Mouse (Mus musculus) embryonic facial prominence, embryonic 14.5 days (tissue): ENCODE results near the gene Slc24a3. TPM values are rescaled to one million over a fixed set of nuclear protein-coding genes. Genes with fewer than 3 reads are reported as not detected.

Experiments used
- ATAC-seq: fragments of 200-750 bp; cut with Nextera tagmentation; 2 replicates; pipeline ENCODE4 v1.8.0; 2017; ENCODE audit warnings: low read depth, moderate number of reproducible peaks, moderate TSS enrichment
- DNase-seq: peaks from one replicate; pipeline ENCODE4 v3.0.0-alpha.2; 2015; ENCODE audit warnings: low spot score
- H3K27ac ChIP-seq: fragments of 300-500 bp; sonication (generic); replicated peaks from 2 replicates; pipeline ENCODE4 v1.5.1; 2014; ENCODE audit warnings: low read depth, mild to moderate bottlenecking, low read length, moderate library complexity
- H3K27me3 ChIP-seq: fragments of 300-500 bp; sonication (generic); replicated peaks from 2 replicates; pipeline ENCODE4 v1.6.1; 2014; ENCODE audit warnings: low read length; ENCODE audit not compliant: control insufficient read depth, insufficient read depth
- H3K36me3 ChIP-seq: fragments of 300-500 bp; sonication (generic); 2 replicates; pipeline ENCODE4 v1.6.1; 2014; ENCODE audit warnings: low read length, mixed read lengths; ENCODE audit not compliant: control insufficient read depth, insufficient read depth
- H3K4me1 ChIP-seq: fragments of 300-500 bp; sonication (generic); 2 replicates; pipeline ENCODE4 v1.6.1; 2014; ENCODE audit warnings: antibody characterized with exemption, low read length; ENCODE audit not compliant: control insufficient read depth, insufficient read depth
- H3K4me2 ChIP-seq: fragments of 300-500 bp; sonication (generic); 2 replicates; pipeline ENCODE4 v1.6.1; 2014; ENCODE audit warnings: low read depth, mild to moderate bottlenecking, low read length, moderate library complexity, mixed read lengths
- H3K4me3 ChIP-seq: fragments of 300-500 bp; sonication (generic); 2 replicates; pipeline ENCODE4 v1.5.1; 2014; ENCODE audit warnings: low read depth, mild to moderate bottlenecking, low read length
- H3K9ac ChIP-seq: fragments of 300-500 bp; sonication (generic); 2 replicates; pipeline ENCODE4 v1.6.1; 2014; ENCODE audit warnings: low read depth, mild to moderate bottlenecking, low read length, moderate library complexity, mixed read lengths
- H3K9me3 ChIP-seq: fragments of 300-500 bp; sonication (generic); 2 replicates; pipeline ENCODE4 v1.6.1; 2016; ENCODE audit warnings: low read length; ENCODE audit not compliant: control insufficient read depth
- WGBS: fragments of 180-500 bp; shearing (Covaris S2); extraction: QIAGEN DNeasy Blood & Tissue Kit; methylation state at CpG from one replicate; pipeline ENCODE4 v1.1.7; 2014; 5-methylcytosine and 5-hydroxymethylcytosine counted together
- polyA plus RNA-seq: library from polyadenylated mRNA; unstranded; fragments of >200 nt; fragmentation: Nextera tagmentation; extraction: Ambion mirVana; gene quantifications from 2 replicates; pipeline ENCODE4 v1.2.1, GENCODE M21; 2014

Gene Slc24a3
- polyA plus RNA-seq, 1 experiment from 2014 or later = 6.4 TPM

- Histone ChIP-seq H3K4me3 (no peak overlapping the region), H3K4me2 (no peak overlapping the region), H3K9me3 (no peaks in the 10 kb centered on the region), H3K36me3 (no peaks in the 10 kb centered on the region), H3K27ac (no peak overlapping the region), H3K9ac (no peak overlapping the region), H3K27me3 (no peaks in the 10 kb centered on the region), H3K4me1 (peaks cover 3% of the 10 kb centered on the region)
- no peak for ATAC-seq
- WGBS = 74% methylated on average over 3 of the region's 3 CpGs
- no peak for DNase-seq
These were observed 417.9 kb downstream of the Slc24a3 start for GRCm38 (mm10) chr2:145585437-145585836.

GRCm38 (mm10) chr2:145588009-145588737 lies 420.6 kb downstream of the Slc24a3 start:
- H3K27ac ChIP-seq = no peak overlapping the region
- no peak overlapping the region for H3K4me3 ChIP-seq
- peaks cover 3% of the 10 kb centered on the region for H3K4me1 ChIP-seq
- H3K4me2 ChIP-seq = no peak overlapping the region
- no peaks in the 10 kb centered on the region for H3K27me3 ChIP-seq
- WGBS = 51% methylated on average over 8 of the region's 8 CpGs
- no peak overlapping the region for H3K9ac ChIP-seq
- peak; percentile 77 for DNase-seq
- peak; percentile 87 for ATAC-seq
- H3K36me3 ChIP-seq = no peaks in the 10 kb centered on the region
- no peaks in the 10 kb centered on the region for H3K9me3 ChIP-seq

- H3K9me3 ChIP-seq = no peaks in the 10 kb centered on the region
- H3K4me2 ChIP-seq = no peak overlapping the region
- no peaks in the 10 kb centered on the region for H3K27me3 ChIP-seq
- no peak for ATAC-seq
- no peak for DNase-seq
- H3K4me3 ChIP-seq = no peak overlapping the region
- H3K36me3 ChIP-seq = no peaks in the 10 kb centered on the region
- H3K9ac ChIP-seq = no peak overlapping the region
- WGBS = 85% methylated on average over 8 of the region's 8 CpGs
- no peak overlapping the region for H3K27ac ChIP-seq
- no peaks in the 10 kb centered on the region for H3K4me1 ChIP-seq
These were observed 424.3 kb downstream of the Slc24a3 start for GRCm38 (mm10) chr2:145591881-145592280.

DNA sequence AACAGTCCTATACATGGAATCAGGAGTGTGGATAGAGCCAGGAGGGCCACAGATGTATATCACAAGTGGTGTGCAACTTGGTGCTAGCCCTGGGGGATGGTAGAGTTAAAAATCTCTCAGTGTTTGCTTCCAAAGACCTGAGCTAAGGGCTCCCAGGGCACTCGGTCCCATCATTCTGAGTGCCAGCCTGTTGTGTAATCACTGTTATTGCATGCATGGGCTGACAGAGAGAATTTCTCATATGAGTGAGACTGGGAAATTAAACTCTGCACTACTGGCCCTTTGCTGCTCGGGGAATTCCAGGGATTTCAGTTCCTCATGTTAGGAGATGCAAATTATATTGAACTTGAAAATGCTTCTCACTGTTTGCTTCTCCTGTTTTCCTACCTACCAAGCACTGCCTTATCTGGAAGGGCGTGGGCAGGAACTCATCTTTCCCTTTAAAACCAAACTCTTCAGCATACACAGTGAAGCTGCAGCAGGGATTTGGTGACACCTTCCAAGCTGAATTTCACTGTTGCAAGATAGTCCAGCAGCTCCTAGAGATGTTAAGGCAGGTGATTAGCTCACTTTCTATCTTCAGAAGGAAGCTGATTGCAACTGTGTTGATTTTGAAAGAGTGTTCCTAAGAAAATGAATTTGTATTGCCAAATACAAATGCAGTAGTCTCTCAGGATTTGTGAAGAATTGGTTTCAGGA lies 426.2 kb downstream of the Slc24a3 start:
- no peak for ATAC-seq
- H3K9me3 ChIP-seq = no peaks in the 10 kb centered on the region
- H3K36me3 ChIP-seq = no peaks in the 10 kb centered on the region
- no peak overlapping the region for H3K4me3 ChIP-seq
- no peak overlapping the region for H3K4me2 ChIP-seq
- no peaks in the 10 kb centered on the region for H3K27me3 ChIP-seq
- 77% methylated on average over 3 of the region's 3 CpGs for WGBS
- no peak overlapping the region for H3K27ac ChIP-seq
- DNase-seq = no peak
- H3K4me1 ChIP-seq = no peaks in the 10 kb centered on the region
- H3K9ac ChIP-seq = no peak overlapping the region

- H3K27ac ChIP-seq = no peak overlapping the region
- no peaks in the 10 kb centered on the region for H3K9me3 ChIP-seq
- no peaks in the 10 kb centered on the region for H3K27me3 ChIP-seq
- no peak for DNase-seq
- no peak overlapping the region for H3K4me2 ChIP-seq
- WGBS = 82% methylated on average over 5 of the region's 5 CpGs
- no peak overlapping the region for H3K4me3 ChIP-seq
- peaks cover 4% of the 10 kb centered on the region; the same call in 1 of the 2 replicates for H3K4me1 ChIP-seq
- H3K36me3 ChIP-seq = no peaks in the 10 kb centered on the region
- H3K9ac ChIP-seq = no peak overlapping the region
- ATAC-seq = no peak
These were observed 430.3 kb downstream of the Slc24a3 start for GRCm38 (mm10) chr2:145597866-145598265.

DNA sequence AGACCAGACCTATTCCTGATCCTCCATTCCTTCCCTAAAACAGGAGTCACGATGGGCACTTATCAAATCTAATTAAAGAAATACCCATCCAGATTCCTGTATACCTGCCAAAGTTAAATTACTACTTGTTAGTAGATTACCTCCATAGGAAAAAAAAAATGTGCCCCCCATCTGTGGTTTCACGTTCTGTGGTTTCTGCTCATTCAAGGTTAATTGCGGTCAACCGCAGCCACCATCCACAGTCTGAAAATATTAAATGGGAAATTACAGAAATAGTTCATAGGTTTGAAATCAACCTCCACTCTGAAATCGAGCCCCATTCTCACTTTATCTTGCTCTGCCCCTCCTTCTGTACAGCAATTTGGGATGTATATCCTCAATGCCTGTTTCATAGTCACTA lies 440.3 kb downstream of the Slc24a3 start:
- Histone ChIP-seq H3K4me1 (no peaks in the 10 kb centered on the region), H3K9me3 (no peaks in the 10 kb centered on the region), H3K36me3 (no peaks in the 10 kb centered on the region), H3K27ac (no peak overlapping the region), H3K4me2 (no peak overlapping the region), H3K9ac (no peak overlapping the region), H3K27me3 (no peaks in the 10 kb centered on the region), H3K4me3 (no peak overlapping the region)
- no peak for DNase-seq
- WGBS = 69% methylated on average over 5 of the region's 5 CpGs
- ATAC-seq = no peak

- Histone ChIP-seq H3K27me3 (no peaks in the 10 kb centered on the region), H3K9me3 (no peaks in the 10 kb centered on the region), H3K4me3 (no peak overlapping the region), H3K27ac (no peak overlapping the region), H3K36me3 (no peaks in the 10 kb centered on the region), H3K9ac (no peak overlapping the region), H3K4me1 (no peaks in the 10 kb centered on the region), H3K4me2 (no peak overlapping the region)
- DNase-seq (peak; percentile 41), ATAC-seq (no peak; the same call in 1 of the 2 replicates)
- 39% methylated on average over 15 of the region's 15 CpGs for WGBS
These were observed 443.5 kb downstream of the Slc24a3 start for GRCm38 (mm10) chr2:145610796-145611705.

GRCm38 (mm10) chr2:145612937-145613336 lies 445.4 kb downstream of the Slc24a3 start:
- Histone ChIP-seq H3K4me3 (no peak overlapping the region), H3K27me3 (no peaks in the 10 kb centered on the region), H3K4me2 (no peak overlapping the region), H3K4me1 (no peaks in the 10 kb centered on the region), H3K27ac (no peak overlapping the region), H3K36me3 (no peaks in the 10 kb centered on the region), H3K9ac (no peak overlapping the region), H3K9me3 (no peaks in the 10 kb centered on the region)
- no peak for ATAC-seq
- no peak for DNase-seq
- 66% methylated on average over 8 of the region's 8 CpGs for whole genome bisulfite sequencing
